Mouse (Mus musculus) brain, adult 2 months (tissue): ENCODE results near the gene Glmp.
"Not testable (repeated sequence)": the region's sequence is repeated elsewhere in the genome, so short reads cannot be mapped to it uniquely, and the experiment has no call there.

Experiments used
- DNase-seq: peaks from one replicate; pipeline ENCODE4 v3.0.0; 2011; ENCODE audit warnings: low read depth, low spot score

Glmp gene

GRCm38 (mm10) chr3:88375750-88376626 is 51.2 kb downstream of the Glmp start:
- DNase-seq: peak; percentile 69

- DNase-seq: not testable (repeated sequence)
Observed at GRCm38 (mm10) chr3:88376644-88377043, 51.8 kb downstream of the Glmp start.

- not testable (repeated sequence) for DNase-seq
Observed at GRCm38 (mm10) chr3:88378599-88378998, 53.8 kb downstream of the Glmp start, which contains the start of gene Bglap2. Gene Bglap2, minus strand, starts transcription at chr3:88378699.
